Mouse (Mus musculus) forebrain, postnatal 0 days (tissue): ENCODE data around the gene Lnpk. TPM values are rescaled to one million over a fixed set of nuclear protein-coding genes. Genes with fewer than 3 reads are reported as not detected.

Experiments used
- ATAC-seq: fragments of 200-750 bp; cut with Nextera tagmentation; 2 replicates; pipeline ENCODE4 v1.8.0; 2017; ENCODE audit warnings: mild to moderate bottlenecking, moderate library complexity
- DNase-seq: peaks from one replicate; pipeline ENCODE4 v3.0.0-alpha.2; 2015
- H3K27ac ChIP-seq: fragments of 300-500 bp; sonication (generic); 2 replicates; pipeline ENCODE4 v1.5.1; 2014; ENCODE audit warnings: low read depth, mild to moderate bottlenecking, antibody characterized with exemption, low read length, moderate library complexity, mixed read lengths
- H3K27me3 ChIP-seq: fragments of 300-500 bp; sonication (generic); 2 replicates; pipeline ENCODE4 v1.6.1; 2014; ENCODE audit warnings: mild to moderate bottlenecking, low read length, mixed read lengths; ENCODE audit not compliant: insufficient read depth
- H3K36me3 ChIP-seq: fragments of 300-500 bp; sonication (generic); 2 replicates; pipeline ENCODE4 v1.6.1; 2014; ENCODE audit warnings: mild to moderate bottlenecking, moderate library complexity; ENCODE audit not compliant: insufficient read depth
- H3K4me1 ChIP-seq: fragments of 300-500 bp; sonication (generic); 2 replicates; pipeline ENCODE4 v1.6.1; 2014; ENCODE audit warnings: antibody characterized with exemption; ENCODE audit not compliant: insufficient read depth
- H3K4me2 ChIP-seq: fragments of 300-500 bp; sonication (generic); 2 replicates; pipeline ENCODE4 v1.6.1; 2014; ENCODE audit warnings: low read depth, mild to moderate bottlenecking, moderate library complexity
- H3K4me3 ChIP-seq: fragments of 300-500 bp; sonication (generic); 2 replicates; pipeline ENCODE4 v1.5.1; 2014; ENCODE audit warnings: low read depth, low read length, mixed read lengths
- H3K9ac ChIP-seq: fragments of 300-500 bp; sonication (generic); 2 replicates; pipeline ENCODE4 v1.6.1; 2014; ENCODE audit warnings: mild to moderate bottlenecking
- H3K9me3 ChIP-seq: fragments of 300-500 bp; sonication (generic); 2 replicates; pipeline ENCODE4 v1.6.1; 2016; ENCODE audit warnings: low read length
- CTCF ChIP-seq: sonication (generic); IDR thresholded peaks from 2 replicates; pipeline ENCODE4 v1.5.1; 2016; ENCODE audit warnings: antibody characterized with exemption, control low read depth, low read depth
- WGBS: fragments of 180-500 bp; shearing (Covaris S2); extraction: QIAGEN DNeasy Blood & Tissue Kit; methylation state at CpG from one replicate; pipeline ENCODE4 v1.1.7; 2014; 5-methylcytosine and 5-hydroxymethylcytosine counted together
- polyA plus RNA-seq: library from polyadenylated mRNA; unstranded; fragments of >200 nt; fragmentation: Nextera tagmentation; extraction: Ambion mirVana; gene quantifications from 2 replicates; pipeline ENCODE4 v1.2.1, GENCODE M21; 2015
- total RNA-seq: library from RNA; depleted of rRNA; stranded (reverse); fragments of >200 nt; gene quantifications from 2 replicates; pipeline ENCODE4 v1.2.3, GENCODE M21; 2014; rRNA removed

The Lnpk gene
- total and polyA plus RNA-seq, 2 experiments from 2014 or later: 32.6 to 67.5 TPM

GRCm38 (mm10) chr2:74497851-74498250, 81.4 kb downstream of the Lnpk start:
- Histone ChIP-seq H3K27ac (no peak overlapping the region), H3K9ac (no peak overlapping the region), H3K36me3 (no peaks in the 10 kb centered on the region), H3K27me3 (no peaks in the 10 kb centered on the region), H3K9me3 (no peaks in the 10 kb centered on the region), H3K4me1 (no peaks in the 10 kb centered on the region), H3K4me3 (no peak overlapping the region), H3K4me2 (no peak overlapping the region)
- 55% methylated on average over 5 of the region's 5 CpGs for WGBS
- TF ChIP-seq CTCF: no peak
- ATAC-seq (no peak), DNase-seq (no peak)

GRCm38 (mm10) chr2:74491426-74491825, 87.8 kb downstream of the Lnpk start:
- Histone ChIP-seq H3K4me1 (no peaks in the 10 kb centered on the region), H3K4me3 (no peak overlapping the region), H3K27ac (no peak overlapping the region), H3K4me2 (no peak overlapping the region), H3K36me3 (no peaks in the 10 kb centered on the region), H3K27me3 (no peaks in the 10 kb centered on the region), H3K9ac (no peak overlapping the region), H3K9me3 (no peaks in the 10 kb centered on the region)
- no peak for ATAC-seq
- no peak for TF ChIP-seq CTCF
- DNase-seq: no peak
- 46% methylated on average over 13 of the region's 13 CpGs for WGBS

- Histone ChIP-seq H3K4me2 (no peak overlapping the region), H3K27ac (no peak overlapping the region), H3K36me3 (no peaks in the 10 kb centered on the region), H3K4me1 (no peaks in the 10 kb centered on the region), H3K9ac (no peak overlapping the region), H3K4me3 (no peak overlapping the region), H3K9me3 (no peaks in the 10 kb centered on the region), H3K27me3 (no peaks in the 10 kb centered on the region)
- TF ChIP-seq CTCF: no peak
- no peak for ATAC-seq
- WGBS: 76% methylated on average over 1 of the region's 1 CpGs
- DNase-seq: no peak
These were observed 89.0 kb downstream of the Lnpk start for GRCm38 (mm10) chr2:74490186-74490585.

GRCm38 (mm10) chr2:74488443-74488842, 90.8 kb downstream of the Lnpk start:
- no peak for TF ChIP-seq CTCF
- WGBS: 34% methylated on average over 7 of the region's 7 CpGs
- DNase-seq: no peak
- H3K27ac ChIP-seq: no peak overlapping the region
- no peak overlapping the region for H3K9ac ChIP-seq
- H3K36me3 ChIP-seq: no peaks in the 10 kb centered on the region
- H3K4me1 ChIP-seq: no peaks in the 10 kb centered on the region
- ATAC-seq: peak; percentile 25; the same call in 1 of the 2 replicates
- H3K4me3 ChIP-seq: no peak overlapping the region
- H3K27me3 ChIP-seq: no peaks in the 10 kb centered on the region
- H3K9me3 ChIP-seq: no peaks in the 10 kb centered on the region
- no peak overlapping the region for H3K4me2 ChIP-seq

GRCm38 (mm10) chr2:74482651-74483050, 96.6 kb downstream of the Lnpk start:
- no peak for ATAC-seq
- H3K27me3 ChIP-seq: no peaks in the 10 kb centered on the region
- no peak overlapping the region for H3K27ac ChIP-seq
- no peak overlapping the region for H3K9ac ChIP-seq
- no peak for DNase-seq
- no peak for TF ChIP-seq CTCF
- H3K4me3 ChIP-seq: no peak overlapping the region
- WGBS: 90% methylated on average over 10 of the region's 10 CpGs
- no peaks in the 10 kb centered on the region for H3K4me1 ChIP-seq
- no peaks in the 10 kb centered on the region for H3K9me3 ChIP-seq
- H3K4me2 ChIP-seq: no peak overlapping the region
- no peaks in the 10 kb centered on the region for H3K36me3 ChIP-seq

- no peaks in the 10 kb centered on the region for H3K27me3 ChIP-seq
- ATAC-seq: peak; percentile 48
- DNase-seq: peak; percentile 8
These were observed 97.1 kb downstream of the Lnpk start for GRCm38 (mm10) chr2:74482086-74482485.

More at GRCm38 (mm10) chr2:74482086-74482485, 97.1 kb downstream of the Lnpk start:
- Histone ChIP-seq H3K9me3 (no peaks in the 10 kb centered on the region), H3K27ac (no peak overlapping the region), H3K4me3 (no peak overlapping the region), H3K4me1 (no peaks in the 10 kb centered on the region), H3K36me3 (no peaks in the 10 kb centered on the region), H3K9ac (no peak overlapping the region), H3K4me2 (no peak overlapping the region)
- TF ChIP-seq CTCF: no peak
- 74% methylated on average over 10 of the region's 10 CpGs for WGBS

Other genes with a start within 250 kb of the Lnpk start
- gene Evx2, start 80.1 kb upstream of the Lnpk start, total RNA-seq: not detected in 2 replicates
- not detected in 2 replicates for gene Evx2, start 80.1 kb upstream of the Lnpk start, polyA plus RNA-seq
- not detected in 2 replicates for gene Hoxd13, start 88.9 kb upstream of the Lnpk start, total RNA-seq
- gene Hoxd13, start 88.9 kb upstream of the Lnpk start, polyA plus RNA-seq: not detected in 2 replicates
- gene Hoxd12, start 95.6 kb upstream of the Lnpk start, total RNA-seq: not detected in 2 replicates
- gene Hoxd12, start 95.6 kb upstream of the Lnpk start, polyA plus RNA-seq: not detected in 2 replicates
- gene Hoxd11, start 100.1 kb upstream of the Lnpk start, total RNA-seq: not detected in 2 replicates
- not detected in 2 replicates for gene Hoxd11, start 100.1 kb upstream of the Lnpk start, polyA plus RNA-seq
- gene Hoxd10, start 112.5 kb upstream of the Lnpk start, total RNA-seq: not detected in 2 replicates
- not detected in 2 replicates for gene Hoxd10, start 112.5 kb upstream of the Lnpk start, polyA plus RNA-seq
- gene Hoxd9, start 118.3 kb upstream of the Lnpk start, total RNA-seq: not detected in 2 replicates
- not detected in 2 replicates for gene Hoxd9, start 118.3 kb upstream of the Lnpk start, polyA plus RNA-seq
- 0.10 TPM in 1 of 2 replicates, not detected in the other for gene Hoxd8, start 125.2 kb upstream of the Lnpk start, total RNA-seq
- gene Hoxd8, start 125.2 kb upstream of the Lnpk start, polyA plus RNA-seq: 0.22 TPM in 1 of 2 replicates, not detected in the other
- gene Hoxd3, start 132.5 kb upstream of the Lnpk start, total RNA-seq: not detected in 2 replicates
- not detected in 2 replicates for gene Hoxd3, start 132.5 kb upstream of the Lnpk start, polyA plus RNA-seq
- gene Hoxd4, start 132.5 kb upstream of the Lnpk start, total RNA-seq: not detected in 2 replicates
- gene Hoxd4, start 132.5 kb upstream of the Lnpk start, polyA plus RNA-seq: not detected in 2 replicates
- gene Gm28230, start 147.3 kb upstream of the Lnpk start, total RNA-seq: not detected in 2 replicates
- gene Gm28230, start 147.3 kb upstream of the Lnpk start, polyA plus RNA-seq: not detected in 2 replicates
- not detected in 2 replicates for gene Hoxd1, start 183.5 kb upstream of the Lnpk start, total RNA-seq
- not detected in 2 replicates for gene Hoxd1, start 183.5 kb upstream of the Lnpk start, polyA plus RNA-seq
- 105 and 120 TPM in 2 replicates for gene Mtx2, start 246.4 kb upstream of the Lnpk start, total RNA-seq
- 131 and 145 TPM in 2 replicates for gene Mtx2, start 246.4 kb upstream of the Lnpk start, polyA plus RNA-seq